Mouse (Mus musculus) intestine, postnatal 0 days (tissue): ENCODE results near the gene Nos1. TPM values are rescaled to one million over a fixed set of nuclear protein-coding genes. Genes with fewer than 3 reads are reported as not detected.
A peak's percentile ranks its signal among the peaks of the same experiment; 100 is the strongest.

Source experiments
- ATAC-seq: fragments of 200-750 bp; cut with Nextera tagmentation; 2 replicates; pipeline ENCODE4 v1.8.0; 2017; ENCODE audit warnings: mild to moderate bottlenecking, moderate TSS enrichment, moderate library complexity
- H3K27ac ChIP-seq: fragments of 300-500 bp; sonication (generic); 2 replicates; pipeline ENCODE4 v1.5.1; 2014; ENCODE audit warnings: mild to moderate bottlenecking, low read depth, low read length, moderate library complexity
- H3K27me3 ChIP-seq: fragments of 300-500 bp; sonication (generic); replicated peaks from 2 replicates; pipeline ENCODE4 v1.6.1; 2014; ENCODE audit warnings: low read length, mixed read lengths; ENCODE audit not compliant: control insufficient read depth, insufficient read depth
- H3K36me3 ChIP-seq: fragments of 300-500 bp; sonication (generic); 2 replicates; pipeline ENCODE4 v1.6.1; 2014; ENCODE audit warnings: mild to moderate bottlenecking, moderate library complexity; ENCODE audit not compliant: control insufficient read depth, insufficient read depth
- H3K4me1 ChIP-seq: fragments of 300-500 bp; sonication (generic); replicated peaks from 2 replicates; pipeline ENCODE4 v1.6.1; 2014; ENCODE audit warnings: antibody characterized with exemption, low read length, mixed read lengths; ENCODE audit not compliant: control insufficient read depth, insufficient read depth
- H3K4me2 ChIP-seq: fragments of 300-500 bp; sonication (generic); replicated peaks from 2 replicates; pipeline ENCODE4 v1.6.1; 2014; ENCODE audit warnings: low read depth, mild to moderate bottlenecking, moderate library complexity
- H3K4me3 ChIP-seq: fragments of 300-500 bp; sonication (generic); 2 replicates; pipeline ENCODE4 v1.5.1; 2014; ENCODE audit warnings: low read depth, low read length
- H3K9ac ChIP-seq: fragments of 300-500 bp; sonication (generic); 2 replicates; pipeline ENCODE4 v1.6.1; 2014; ENCODE audit warnings: mild to moderate bottlenecking, low read depth, low read length
- H3K9me3 ChIP-seq: fragments of 300-500 bp; sonication (generic); 2 replicates; pipeline ENCODE4 v1.6.1; 2016; ENCODE audit warnings: mixed run types; ENCODE audit not compliant: control insufficient read depth
- CTCF ChIP-seq: sonication (generic); IDR thresholded peaks from 2 replicates; pipeline ENCODE4 v1.5.1; 2016; ENCODE audit warnings: low read depth, mild to moderate bottlenecking, control low read depth, antibody characterized with exemption, moderate library complexity
- WGBS: fragments of 180-500 bp; shearing (Covaris S2); extraction: QIAGEN DNeasy Blood & Tissue Kit; methylation state at CpG from one replicate; pipeline ENCODE4 v1.1.7; 2014; 5-methylcytosine and 5-hydroxymethylcytosine counted together
- polyA plus RNA-seq: library from polyadenylated mRNA; unstranded; fragments of >200 nt; fragmentation: Nextera tagmentation; extraction: Ambion mirVana; gene quantifications from 2 replicates; pipeline ENCODE4 v1.2.1, GENCODE M21; 2015

Gene Nos1
- polyA plus RNA-seq, 1 experiment from 2014 or later, result 0.86 TPM

- H3K27me3 ChIP-seq, result no peaks in the 10 kb centered on the region
- WGBS, result 84% methylated on average over 8 of the region's 8 CpGs
- ATAC-seq, result no peak
- H3K9me3 ChIP-seq, result no peaks in the 10 kb centered on the region
- no peak overlapping the region for H3K4me2 ChIP-seq
- H3K4me3 ChIP-seq, result no peak overlapping the region
- no peak overlapping the region for H3K27ac ChIP-seq
- H3K36me3 ChIP-seq, result peaks cover 80% of the 10 kb centered on the region
- no peaks in the 10 kb centered on the region for H3K4me1 ChIP-seq
- no peak for TF ChIP-seq CTCF
- H3K9ac ChIP-seq, result no peak overlapping the region
These were observed 214.6 kb downstream of the Nos1 start for GRCm38 (mm10) chr5:117995372-117995901.

GRCm38 (mm10) chr5:117995911-117996310 lies 215.1 kb downstream of the Nos1 start:
- Histone ChIP-seq H3K4me3 (no peak overlapping the region), H3K36me3 (peaks cover 80% of the 10 kb centered on the region)
- no peak for ATAC-seq

GRCm38 (mm10) chr5:117996581-117996980 lies 215.7 kb downstream of the Nos1 start:
- H3K4me1 ChIP-seq, result no peaks in the 10 kb centered on the region
- ATAC-seq, result no peak
- no peak overlapping the region for H3K9ac ChIP-seq
- WGBS, result 68% methylated on average over 6 of the region's 6 CpGs
- no peak overlapping the region for H3K4me3 ChIP-seq
- peaks cover 79% of the 10 kb centered on the region for H3K36me3 ChIP-seq
- no peak overlapping the region for H3K27ac ChIP-seq
- H3K27me3 ChIP-seq, result no peaks in the 10 kb centered on the region
- H3K9me3 ChIP-seq, result no peaks in the 10 kb centered on the region
- no peak for TF ChIP-seq CTCF
- no peak overlapping the region for H3K4me2 ChIP-seq

More at GRCm38 (mm10) chr5:117995911-117996310, 215.1 kb downstream of the Nos1 start:
- H3K4me1 ChIP-seq, result no peaks in the 10 kb centered on the region
- WGBS, result 87% methylated on average over 6 of the region's 6 CpGs
- no peak for TF ChIP-seq CTCF
- H3K4me2 ChIP-seq, result no peak overlapping the region
- H3K27ac ChIP-seq, result no peak overlapping the region
- no peaks in the 10 kb centered on the region for H3K9me3 ChIP-seq
- no peaks in the 10 kb centered on the region for H3K27me3 ChIP-seq
- no peak overlapping the region for H3K9ac ChIP-seq

- Histone ChIP-seq H3K36me3 (peaks cover 79% of the 10 kb centered on the region), H3K9me3 (no peaks in the 10 kb centered on the region), H3K27me3 (no peaks in the 10 kb centered on the region), H3K9ac (no peak overlapping the region), H3K4me3 (no peak overlapping the region), H3K4me2 (no peak overlapping the region), H3K27ac (no peak overlapping the region), H3K4me1 (no peaks in the 10 kb centered on the region)
- peak; percentile 58 for ATAC-seq
- 45% methylated on average over 10 of the region's 10 CpGs for WGBS
- TF ChIP-seq CTCF, result peak; percentile 16; the same call in 1 of the 2 replicates
These were observed 216.7 kb downstream of the Nos1 start for GRCm38 (mm10) chr5:117997434-117997970.

- Histone ChIP-seq H3K36me3 (peaks cover 90% of the 10 kb centered on the region), H3K9ac (no peak overlapping the region), H3K27ac (no peak overlapping the region), H3K27me3 (no peaks in the 10 kb centered on the region), H3K4me1 (no peaks in the 10 kb centered on the region), H3K4me2 (no peak overlapping the region), H3K9me3 (no peaks in the 10 kb centered on the region), H3K4me3 (no peak overlapping the region)
- no peak for TF ChIP-seq CTCF
- no peak for ATAC-seq
- WGBS, result 82% methylated on average over 7 of the region's 7 CpGs
These were observed 218.2 kb downstream of the Nos1 start for GRCm38 (mm10) chr5:117999061-117999460.

GRCm38 (mm10) chr5:117999584-117999983 lies 218.8 kb downstream of the Nos1 start:
- no peak overlapping the region for H3K9ac ChIP-seq
- no peak overlapping the region for H3K27ac ChIP-seq
- WGBS, result 80% methylated on average over 11 of the region's 11 CpGs
- no peak for TF ChIP-seq CTCF
- H3K36me3 ChIP-seq, result peaks cover 85% of the 10 kb centered on the region
- no peaks in the 10 kb centered on the region for H3K4me1 ChIP-seq
- no peaks in the 10 kb centered on the region for H3K27me3 ChIP-seq
- ATAC-seq, result no peak
- H3K9me3 ChIP-seq, result no peaks in the 10 kb centered on the region
- H3K4me2 ChIP-seq, result no peak overlapping the region
- no peak overlapping the region for H3K4me3 ChIP-seq
